Mouse (Mus musculus) forebrain, embryonic 16.5 days (tissue): Measurements from ENCODE around the gene Gsta3. TPM values are rescaled to one million over a fixed set of nuclear protein-coding genes. Genes with fewer than 3 reads are reported as not detected.
"Not testable (repeated sequence)": the region's sequence is repeated elsewhere in the genome, so short reads cannot be mapped to it uniquely, and the experiment has no call there.

Experiments
- ATAC-seq: fragments of 200-750 bp; cut with Nextera tagmentation; 2 replicates; pipeline ENCODE4 v1.8.0; 2017; ENCODE audit warnings: mild to moderate bottlenecking, moderate library complexity
- H3K27ac ChIP-seq: fragments of 300-500 bp; sonication (generic); 2 replicates; pipeline ENCODE4 v1.5.1; 2014; ENCODE audit warnings: low read length, control low read depth
- H3K27me3 ChIP-seq: fragments of 300-500 bp; sonication (generic); replicated peaks from 2 replicates; pipeline ENCODE4 v1.6.1; 2014; ENCODE audit warnings: low read length; ENCODE audit not compliant: control insufficient read depth, insufficient read depth
- H3K36me3 ChIP-seq: fragments of 300-500 bp; sonication (generic); 2 replicates; pipeline ENCODE4 v1.6.1; 2014; ENCODE audit not compliant: control insufficient read depth, insufficient read depth
- H3K4me1 ChIP-seq: fragments of 300-500 bp; sonication (generic); replicated peaks from 2 replicates; pipeline ENCODE4 v1.6.1; 2014; ENCODE audit warnings: low read length; ENCODE audit not compliant: control insufficient read depth, insufficient read depth
- H3K4me2 ChIP-seq: fragments of 300-500 bp; sonication (generic); 2 replicates; pipeline ENCODE4 v1.6.1; 2014; ENCODE audit warnings: mild to moderate bottlenecking, low read length, control low read depth
- H3K4me3 ChIP-seq: fragments of 300-500 bp; sonication (generic); replicated peaks from 2 replicates; pipeline ENCODE4 v1.5.1; 2014; ENCODE audit warnings: mild to moderate bottlenecking, low read length, control low read depth
- H3K9ac ChIP-seq: fragments of 300-500 bp; sonication (generic); replicated peaks from 2 replicates; pipeline ENCODE4 v1.6.1; 2014; ENCODE audit warnings: low read depth, low read length, control low read depth
- H3K9me3 ChIP-seq: fragments of 300-500 bp; sonication (generic); 2 replicates; pipeline ENCODE4 v1.6.1; 2016; ENCODE audit warnings: low read length; ENCODE audit not compliant: control insufficient read depth
- WGBS: fragments of 180-500 bp; shearing (Covaris S2); extraction: QIAGEN DNeasy Blood & Tissue Kit; methylation state at CpG from one replicate; pipeline ENCODE4 v1.1.7; 2014; 5-methylcytosine and 5-hydroxymethylcytosine counted together
- polyA plus RNA-seq: library from polyadenylated mRNA; unstranded; fragments of >200 nt; fragmentation: Nextera tagmentation; extraction: Ambion mirVana; gene quantifications from 2 replicates; pipeline ENCODE4 v1.2.1, GENCODE M21; 2015

The Gsta3 gene
- polyA plus RNA-seq, 1 experiment from 2014 or later = 0.33 TPM

DNA sequence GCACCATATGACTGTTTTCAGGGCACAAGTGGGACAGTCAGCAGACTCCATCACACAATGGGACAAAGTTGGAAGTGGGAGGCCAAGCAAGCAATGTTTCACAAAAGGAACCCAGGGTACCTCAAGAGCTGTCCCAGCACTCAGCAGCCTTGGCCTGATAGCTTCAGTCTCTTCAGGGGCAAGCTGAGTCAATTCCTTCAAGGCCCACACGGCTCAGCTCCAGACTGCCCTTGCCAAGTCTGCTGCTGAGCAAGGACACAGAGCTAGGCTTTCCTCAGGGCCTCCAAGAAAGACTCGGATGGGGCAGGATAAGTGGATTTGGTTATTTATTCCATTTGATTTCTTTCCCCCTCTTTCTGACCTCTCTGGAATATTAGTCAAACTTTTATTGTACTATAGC, 39.9 kb downstream of the Gsta3 start:
- Histone ChIP-seq H3K27me3 (no peaks in the 10 kb centered on the region), H3K36me3 (no peaks in the 10 kb centered on the region), H3K4me3 (no peak overlapping the region), H3K4me2 (no peak overlapping the region), H3K9me3 (no peaks in the 10 kb centered on the region), H3K4me1 (no peaks in the 10 kb centered on the region), H3K27ac (no peak overlapping the region), H3K9ac (no peak overlapping the region)
- no peak for ATAC-seq
- WGBS = 69% methylated on average over 2 of the region's 2 CpGs

DNA sequence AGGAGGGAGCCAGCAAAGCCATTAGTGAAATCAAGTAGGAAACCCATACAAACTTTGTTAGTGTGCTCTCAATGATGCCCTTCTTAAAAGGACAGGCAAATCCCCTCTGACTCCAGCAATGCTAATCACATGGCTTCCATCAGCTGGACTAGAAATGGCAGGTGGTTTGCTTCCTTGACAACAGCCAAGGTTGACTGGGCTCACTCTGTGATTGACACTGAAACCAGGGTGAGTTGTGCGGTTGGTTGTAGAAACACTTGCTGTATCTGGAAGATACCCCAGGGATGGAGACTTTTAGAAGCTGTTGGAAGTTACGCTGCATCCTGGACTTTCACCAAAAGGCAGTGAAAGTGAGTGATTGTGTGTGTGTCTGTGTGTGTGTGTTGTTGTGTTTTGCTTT, 44.3 kb downstream of the Gsta3 start:
- not testable (repeated sequence) for H3K4me2 ChIP-seq, H3K36me3 ChIP-seq, H3K9ac ChIP-seq, H3K27me3 ChIP-seq, H3K4me3 ChIP-seq, H3K9me3 ChIP-seq, H3K4me1 ChIP-seq, H3K27ac ChIP-seq, ATAC-seq
- 78% methylated on average over 2 of the region's 2 CpGs for WGBS

DNA sequence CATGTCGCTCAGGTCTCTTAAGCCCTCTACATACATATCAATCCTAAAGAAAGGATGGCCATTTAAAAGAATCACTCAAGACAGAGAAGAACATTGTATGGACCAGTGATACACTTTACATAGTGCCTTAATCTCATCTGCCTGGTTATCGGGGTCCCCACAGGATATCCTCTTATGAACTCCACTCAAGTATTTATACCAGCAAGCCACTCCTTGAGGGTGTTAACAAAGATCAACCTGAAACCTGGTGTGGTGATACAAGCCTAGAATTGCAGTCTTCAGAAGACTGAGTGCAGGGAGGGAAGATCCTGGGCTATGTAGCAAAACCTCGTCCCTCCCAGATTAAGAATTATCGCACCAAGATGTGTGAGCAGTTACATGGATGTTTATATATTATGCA, 51.0 kb downstream of the Gsta3 start:
- Histone ChIP-seq H3K4me1 (no peaks in the 10 kb centered on the region), H3K9ac (no peak overlapping the region), H3K36me3 (no peaks in the 10 kb centered on the region), H3K27ac (no peak overlapping the region), H3K4me2 (no peak overlapping the region), H3K27me3 (no peaks in the 10 kb centered on the region), H3K9me3 (no peaks in the 10 kb centered on the region), H3K4me3 (no peak overlapping the region)
- WGBS = 98% methylated on average over 4 of the region's 4 CpGs
- ATAC-seq = no peak

GRCm38 (mm10) chr1:21292590-21292989, 52.2 kb downstream of the Gsta3 start:
- Histone ChIP-seq H3K4me2 (no peak overlapping the region), H3K36me3 (no peaks in the 10 kb centered on the region), H3K4me3 (no peak overlapping the region), H3K9ac (no peak overlapping the region), H3K27ac (no peak overlapping the region), H3K27me3 (no peaks in the 10 kb centered on the region), H3K4me1 (no peaks in the 10 kb centered on the region), H3K9me3 (no peaks in the 10 kb centered on the region)
- no peak for ATAC-seq
- 72% methylated on average over 1 of the region's 1 CpGs for WGBS

DNA sequence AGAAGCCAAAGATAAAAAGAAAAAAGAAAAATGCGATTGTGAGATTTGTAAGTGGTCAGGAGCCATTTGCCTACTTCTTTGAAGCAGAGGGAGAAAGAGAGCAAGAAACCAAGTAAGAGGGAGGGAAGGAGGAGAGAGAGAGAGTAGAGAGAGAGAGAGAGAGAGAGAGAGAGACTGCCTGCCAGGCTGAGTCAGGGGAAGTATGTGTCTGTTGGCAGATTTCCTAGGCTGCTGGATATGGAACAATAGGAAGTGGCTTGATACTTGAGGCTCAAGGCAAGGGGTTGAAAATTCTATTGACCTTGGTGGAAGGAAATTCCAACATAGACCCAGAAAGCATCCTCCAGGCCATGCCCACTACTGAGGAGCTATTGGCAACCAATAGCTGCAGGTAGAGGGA, 55.8 kb downstream of the Gsta3 start:
- no peaks in the 10 kb centered on the region for H3K27me3 ChIP-seq
- H3K4me1 ChIP-seq = no peaks in the 10 kb centered on the region
- H3K9ac ChIP-seq = no peak overlapping the region
- no peak overlapping the region for H3K4me2 ChIP-seq
- no peak overlapping the region for H3K27ac ChIP-seq
- 86% methylated on average over 1 of the region's 1 CpGs for WGBS
- H3K9me3 ChIP-seq = no peaks in the 10 kb centered on the region
- H3K4me3 ChIP-seq = no peak overlapping the region
- no peak for ATAC-seq
- H3K36me3 ChIP-seq = no peaks in the 10 kb centered on the region

DNA sequence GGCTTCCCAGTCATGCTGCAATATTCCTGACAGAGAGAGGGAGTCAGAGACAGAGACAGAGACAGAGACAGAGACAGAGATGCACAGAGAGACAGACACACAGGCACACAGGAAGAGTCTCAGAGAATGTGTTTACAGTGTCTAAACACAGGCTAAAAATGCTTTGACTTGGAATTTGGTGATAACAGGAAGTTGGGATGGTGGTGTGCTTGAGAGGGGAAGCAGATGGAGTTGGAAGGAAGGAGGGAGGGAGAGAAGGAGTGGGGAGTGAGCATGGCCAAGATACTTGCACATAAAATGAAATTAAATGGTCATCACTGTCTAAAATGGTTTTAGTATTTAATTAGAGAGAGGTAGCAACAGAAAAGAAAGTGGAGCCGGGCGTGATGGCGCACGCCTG, 57.7 kb downstream of the Gsta3 start:
- ATAC-seq = no peak
- H3K9ac ChIP-seq = no peak overlapping the region
- no peaks in the 10 kb centered on the region for H3K9me3 ChIP-seq

GRCm38 (mm10) chr1:21299826-21300225, 59.4 kb downstream of the Gsta3 start:
- no peaks in the 10 kb centered on the region for H3K4me1 ChIP-seq
- no peak for ATAC-seq
- no peak overlapping the region for H3K4me2 ChIP-seq
- no peak overlapping the region for H3K27ac ChIP-seq
- H3K9me3 ChIP-seq = no peaks in the 10 kb centered on the region
- WGBS = 50% methylated on average over 3 of the region's 3 CpGs
- no peaks in the 10 kb centered on the region for H3K27me3 ChIP-seq
- H3K9ac ChIP-seq = no peak overlapping the region
- no peak overlapping the region for H3K4me3 ChIP-seq
- H3K36me3 ChIP-seq = no peaks in the 10 kb centered on the region

More for the DNA sequence above, 57.7 kb downstream of the Gsta3 start:
- Histone ChIP-seq H3K27me3 (no peaks in the 10 kb centered on the region), H3K4me3 (no peak overlapping the region), H3K36me3 (no peaks in the 10 kb centered on the region), H3K27ac (no peak overlapping the region), H3K4me2 (no peak overlapping the region), H3K4me1 (no peaks in the 10 kb centered on the region)
- WGBS = 94% methylated on average over 4 of the region's 4 CpGs

DNA sequence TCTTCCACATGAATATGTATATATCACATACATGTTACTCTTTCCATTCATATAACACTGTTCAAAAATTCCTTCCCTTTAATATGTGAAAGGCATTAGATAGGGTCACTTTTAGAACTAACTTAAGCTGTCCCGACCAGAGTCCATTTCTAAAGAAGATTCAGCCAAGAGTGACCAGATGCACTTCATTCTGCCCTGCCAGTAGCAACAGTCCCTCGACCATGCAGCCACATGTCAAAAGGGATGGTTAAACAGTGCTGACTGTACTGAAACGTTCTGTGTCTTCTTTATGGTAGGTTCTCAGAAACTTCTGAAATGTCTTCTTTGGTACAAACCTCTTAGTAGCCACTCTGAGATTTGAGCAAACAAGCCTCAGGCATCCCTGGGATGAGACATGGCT, 61.3 kb downstream of the Gsta3 start:
- Histone ChIP-seq H3K4me2 (no peak overlapping the region), H3K27me3 (no peaks in the 10 kb centered on the region), H3K9me3 (no peaks in the 10 kb centered on the region), H3K36me3 (no peaks in the 10 kb centered on the region), H3K9ac (no peak overlapping the region), H3K4me3 (no peak overlapping the region), H3K27ac (no peak overlapping the region), H3K4me1 (no peaks in the 10 kb centered on the region)
- ATAC-seq = no peak
- 89% methylated on average over 3 of the region's 3 CpGs for WGBS

GRCm38 (mm10) chr1:21304174-21304573, 63.8 kb downstream of the Gsta3 start:
- H3K9ac ChIP-seq = no peak overlapping the region
- no peaks in the 10 kb centered on the region for H3K27me3 ChIP-seq
- no peaks in the 10 kb centered on the region for H3K36me3 ChIP-seq
- WGBS = 89% methylated on average over 3 of the region's 3 CpGs
- H3K9me3 ChIP-seq = no peaks in the 10 kb centered on the region
- H3K4me1 ChIP-seq = no peaks in the 10 kb centered on the region
- ATAC-seq = no peak
- no peak overlapping the region for H3K4me2 ChIP-seq
- H3K4me3 ChIP-seq = no peak overlapping the region
- no peak overlapping the region for H3K27ac ChIP-seq

- no peak for ATAC-seq
Observed at GRCm38 (mm10) chr1:21304646-21305045, 64.3 kb downstream of the Gsta3 start.

More at GRCm38 (mm10) chr1:21304646-21305045, 64.3 kb downstream of the Gsta3 start:
- H3K27me3 ChIP-seq = no peaks in the 10 kb centered on the region
- no peaks in the 10 kb centered on the region for H3K36me3 ChIP-seq
- no peak overlapping the region for H3K9ac ChIP-seq
- no peak overlapping the region for H3K27ac ChIP-seq
- 88% methylated on average over 4 of the region's 4 CpGs for WGBS
- H3K4me1 ChIP-seq = no peaks in the 10 kb centered on the region
- no peaks in the 10 kb centered on the region for H3K9me3 ChIP-seq
- no peak overlapping the region for H3K4me3 ChIP-seq
- H3K4me2 ChIP-seq = no peak overlapping the region
